Mouse (Mus musculus) liver, adult 2 months (tissue): ENCODE measurements at regions not wholly inside any gene's neighbourhood (a gene's known extent, or its start where the extent isn't known, plus 50 kb on each side); places are given as distances from the start of the nearest gene placed in this dataset.

Experiments used
- DNase-seq: peaks from one replicate; pipeline ENCODE4 v3.0.0-alpha.2; 2011; ENCODE audit warnings: low read depth, low spot score; ENCODE audit errors: extremely low read depth
- H3K27ac ChIP-seq: fragments of 200-500 bp; replicated peaks from 2 replicates; pipeline ENCODE4 v1.5.1; 2012; ENCODE audit warnings: low read depth, mild to moderate bottlenecking, control low read depth, inconsistent platforms, low read length; ENCODE audit not compliant: insufficient read depth
- H3K27me3 ChIP-seq: fragments of 200-500 bp; 2 replicates; pipeline ENCODE4 v1.6.1; 2012; ENCODE audit warnings: mild to moderate bottlenecking, moderate library complexity, low read length, inconsistent platforms; ENCODE audit not compliant: control insufficient read depth, insufficient read depth
- H3K36me3 ChIP-seq: fragments of 200-500 bp; 2 replicates; pipeline ENCODE4 v1.6.1; 2012; ENCODE audit warnings: low read length, inconsistent platforms; ENCODE audit not compliant: control insufficient read depth, insufficient read depth
- H3K4me1 ChIP-seq: fragments of 200-500 bp; 2 replicates; pipeline ENCODE4 v1.6.1; 2011; ENCODE audit warnings: low read length; ENCODE audit not compliant: control insufficient read depth, insufficient read depth
- H3K4me3 ChIP-seq: fragments of 200-500 bp; 2 replicates; pipeline ENCODE4 v1.5.1; 2011; ENCODE audit warnings: low read depth, mild to moderate bottlenecking, control low read depth, low read length, moderate library complexity; ENCODE audit not compliant: insufficient read depth
- H3K79me2 ChIP-seq: fragments of 200-500 bp; 2 replicates; pipeline ENCODE4 v1.6.1; 2012; ENCODE audit warnings: inconsistent platforms, mild to moderate bottlenecking, low read length, moderate library complexity; ENCODE audit not compliant: control insufficient read depth, insufficient read depth
- H3K9ac ChIP-seq: fragments of 200-500 bp; 2 replicates; pipeline ENCODE4 v1.6.1; 2012; ENCODE audit warnings: low read depth, mild to moderate bottlenecking, control low read depth, inconsistent platforms, low read length
- CTCF ChIP-seq: fragments of 200-500 bp; IDR thresholded peaks from 2 replicates; pipeline ENCODE4 v1.5.1; 2011; ENCODE audit warnings: low read depth, low read length, control low read depth
- POLR2A ChIP-seq: fragments of 200-500 bp; IDR thresholded peaks from 2 replicates; pipeline ENCODE4 v1.6.1; 2011; ENCODE audit warnings: low read length, control low read depth; ENCODE audit not compliant: insufficient read depth; ENCODE audit errors: extremely low read depth
- WGBS: fragments of 180-500 bp; shearing (Covaris S2); methylation state at CpG from one replicate; pipeline ENCODE4 v1.1.7; 2018; 5-methylcytosine and 5-hydroxymethylcytosine counted together

DNA sequence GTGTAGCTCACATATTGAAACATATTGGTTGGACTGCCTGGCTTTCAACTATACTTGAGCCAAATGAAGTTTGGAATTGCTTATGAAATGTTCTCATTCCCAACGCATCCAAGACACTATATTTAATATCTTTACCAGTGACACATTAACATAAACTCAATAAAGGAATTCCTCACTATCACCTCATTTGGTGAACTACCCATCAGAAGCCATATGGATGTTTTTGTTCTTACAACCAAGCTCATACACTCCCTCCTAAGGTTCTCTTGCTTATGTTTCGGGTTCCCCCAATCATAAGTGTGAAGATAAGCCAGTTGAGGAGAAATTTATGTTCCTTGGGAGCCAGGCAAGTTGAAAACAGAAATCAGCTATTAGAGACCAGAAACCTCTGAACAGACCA is 89.1 kb downstream of the Car2 start:
- Histone ChIP-seq H3K79me2 (no peaks in the 10 kb centered on the region), H3K27ac (no peak overlapping the region), H3K4me3 (no peak overlapping the region), H3K4me1 (peaks cover 1% of the 10 kb centered on the region; the same call in 1 of the 2 replicates), H3K9ac (no peak overlapping the region), H3K36me3 (no peaks in the 10 kb centered on the region), H3K27me3 (no peaks in the 10 kb centered on the region)
- TF ChIP-seq POLR2A: no peak
- no peak for TF ChIP-seq CTCF
- no peak for DNase-seq
- WGBS: 82% methylated on average over 2 of the region's 2 CpGs

DNA sequence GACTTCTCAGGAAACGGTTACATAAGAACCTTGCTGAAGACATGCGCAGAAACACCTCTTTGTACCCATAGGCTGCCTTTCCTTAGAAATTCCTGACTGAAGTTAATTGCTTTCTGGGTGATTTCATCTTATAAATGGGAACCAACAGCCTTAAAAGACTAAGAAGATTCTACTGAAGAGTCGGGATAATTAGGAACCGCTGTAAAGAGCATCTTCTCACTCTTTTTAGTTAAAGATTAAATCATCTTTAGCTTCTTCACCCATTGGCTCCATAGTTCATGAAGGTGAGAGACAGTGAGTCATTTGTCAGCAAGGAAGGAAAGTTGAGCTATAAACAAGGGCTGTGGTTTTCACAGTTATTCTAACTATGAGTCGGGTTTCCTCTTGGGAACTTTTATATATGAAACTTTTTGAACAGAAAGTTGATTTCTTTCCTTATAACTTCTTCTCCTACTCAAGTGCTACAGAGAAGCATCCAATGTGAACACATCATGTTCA is 93.1 kb downstream of the Car2 start:
- H3K9ac ChIP-seq: no peak overlapping the region
- no peak overlapping the region for H3K4me3 ChIP-seq
- no peak overlapping the region for H3K27ac ChIP-seq
- no peaks in the 10 kb centered on the region for H3K79me2 ChIP-seq
- no peaks in the 10 kb centered on the region for H3K4me1 ChIP-seq
- DNase-seq: no peak
- H3K27me3 ChIP-seq: no peaks in the 10 kb centered on the region
- 80% methylated on average over 5 of the region's 5 CpGs for WGBS
- TF ChIP-seq CTCF (no peak), POLR2A (no peak)
- no peaks in the 10 kb centered on the region for H3K36me3 ChIP-seq

DNA sequence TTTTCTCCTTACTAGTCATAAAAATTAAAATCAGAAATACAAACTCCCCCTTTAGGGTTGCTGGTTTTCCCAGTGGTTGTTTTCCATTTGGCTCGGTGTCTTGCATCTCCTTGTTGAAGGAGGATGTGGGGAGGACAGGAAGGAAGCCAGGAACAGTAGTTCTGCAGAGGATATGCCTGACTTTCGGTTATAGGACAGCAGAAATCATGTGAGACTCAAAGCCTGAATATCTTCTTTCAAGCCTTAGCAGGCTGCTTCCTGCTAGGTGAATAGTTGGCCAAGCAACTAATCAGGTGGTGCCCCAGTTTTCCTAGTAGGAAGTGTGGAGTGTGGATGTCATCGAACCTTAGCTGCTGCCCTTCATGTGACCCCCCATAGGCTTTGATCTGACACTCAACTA is 103.6 kb downstream of the Car2 start:
- 61% methylated on average over 3 of the region's 3 CpGs for WGBS
- no peak for TF ChIP-seq POLR2A
- TF ChIP-seq CTCF: no peak
- Histone ChIP-seq H3K4me3 (no peak overlapping the region), H3K79me2 (no peaks in the 10 kb centered on the region), H3K27me3 (no peaks in the 10 kb centered on the region), H3K4me1 (no peaks in the 10 kb centered on the region), H3K9ac (no peak overlapping the region), H3K27ac (no peak overlapping the region), H3K36me3 (no peaks in the 10 kb centered on the region)
- DNase-seq: no peak

DNA sequence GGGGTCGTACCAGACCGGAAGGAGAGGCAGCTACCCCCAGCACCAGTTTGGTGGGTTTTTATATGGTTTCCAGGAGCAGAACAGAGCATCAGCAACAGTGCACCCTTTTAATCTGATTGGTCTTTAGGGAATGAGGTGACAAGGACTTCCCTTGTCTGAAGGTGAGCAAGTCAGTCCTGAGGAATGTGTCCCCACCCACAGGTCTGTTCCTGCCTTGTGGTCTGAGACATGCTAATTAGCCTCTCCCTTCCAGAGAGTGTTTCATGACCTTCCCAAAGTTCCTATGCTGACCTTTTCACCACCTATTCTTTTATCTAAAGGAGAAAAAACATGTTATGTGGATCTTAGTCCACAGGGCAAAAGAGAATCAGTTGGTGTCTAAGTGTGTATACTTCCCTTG is 107.9 kb downstream of the Car2 start:
- Histone ChIP-seq H3K4me3 (no peak overlapping the region), H3K4me1 (no peaks in the 10 kb centered on the region)
- 96% methylated on average over 2 of the region's 2 CpGs for WGBS

DNA sequence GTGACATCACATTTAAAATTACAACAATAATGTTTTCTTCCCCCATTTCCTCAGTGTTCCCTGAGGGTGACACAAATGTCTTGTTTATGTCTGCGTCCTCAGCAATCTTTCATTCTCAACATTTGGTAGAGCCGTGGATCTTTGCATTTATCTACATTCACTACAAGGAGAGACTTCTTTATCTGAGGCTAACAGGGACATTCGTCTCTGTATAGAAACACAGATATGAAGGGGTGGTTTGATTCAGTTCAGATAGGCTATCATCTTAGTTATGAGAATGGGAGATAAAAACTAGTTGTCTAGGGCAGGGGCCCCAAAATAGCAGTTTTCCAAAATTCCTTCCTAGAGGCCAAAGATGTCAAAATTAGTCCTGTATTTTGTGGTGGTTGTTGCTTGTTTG is 111.2 kb downstream of the Car2 start:
- H3K4me1 ChIP-seq: no peaks in the 10 kb centered on the region
- H3K4me3 ChIP-seq: no peak overlapping the region
- H3K27me3 ChIP-seq: no peaks in the 10 kb centered on the region
- no peaks in the 10 kb centered on the region for H3K79me2 ChIP-seq
- no peak for DNase-seq
- H3K9ac ChIP-seq: no peak overlapping the region
- no peak for TF ChIP-seq CTCF
- no peak for TF ChIP-seq POLR2A
- 75% methylated on average over 3 of the region's 3 CpGs for WGBS
- no peaks in the 10 kb centered on the region for H3K36me3 ChIP-seq
- H3K27ac ChIP-seq: no peak overlapping the region

More for the DNA sequence above, 107.9 kb downstream of the Car2 start:
- H3K36me3 ChIP-seq: no peaks in the 10 kb centered on the region
- no peaks in the 10 kb centered on the region for H3K27me3 ChIP-seq
- no peak overlapping the region for H3K9ac ChIP-seq
- H3K79me2 ChIP-seq: no peaks in the 10 kb centered on the region
- no peak for TF ChIP-seq POLR2A
- TF ChIP-seq CTCF: no peak
- DNase-seq: no peak
- no peak overlapping the region for H3K27ac ChIP-seq

DNA sequence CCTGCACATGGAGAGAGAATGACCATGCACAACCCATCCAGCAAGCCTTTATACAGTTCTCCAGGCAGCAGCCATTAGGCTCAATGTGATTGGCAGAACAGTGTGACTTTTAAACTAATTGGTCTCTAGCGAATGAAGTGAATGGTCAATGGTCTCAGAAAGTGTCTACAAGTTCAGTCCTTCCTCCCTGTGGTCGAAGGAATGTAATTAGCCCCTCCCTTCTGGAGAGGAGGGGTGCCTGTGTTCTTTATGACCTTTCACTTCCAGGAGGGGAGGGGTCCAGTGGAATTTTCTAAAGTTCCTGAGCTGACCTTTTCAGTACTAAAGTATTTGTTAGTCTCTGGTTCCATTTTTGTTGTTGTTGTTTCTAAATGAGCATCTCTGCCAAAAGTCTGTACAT is 112.4 kb downstream of the Car2 start:
- no peak for DNase-seq
- no peak for TF ChIP-seq POLR2A
- TF ChIP-seq CTCF: no peak
- Histone ChIP-seq H3K36me3 (no peaks in the 10 kb centered on the region), H3K79me2 (no peaks in the 10 kb centered on the region), H3K4me1 (no peaks in the 10 kb centered on the region), H3K4me3 (no peak overlapping the region), H3K9ac (no peak overlapping the region), H3K27ac (no peak overlapping the region), H3K27me3 (no peaks in the 10 kb centered on the region)
- WGBS: 68% methylated on average over 2 of the region's 2 CpGs
